Mouse (Mus musculus) yolk sac, embryonic 10.5 days (tissue): ENCODE data around the gene Gm38392.
A peak's percentile ranks its signal among the peaks of the same experiment; 100 is the strongest.
"Not testable (repeated sequence)": the region's sequence is repeated elsewhere in the genome, so short reads cannot be mapped to it uniquely, and the experiment has no call there.

ENCODE experiments used
- DNase-seq: peaks from one replicate; pipeline ENCODE4 v3.0.0-alpha.2; 2017; ENCODE audit warnings: low spot score

Gene Gm38392

GRCm38 (mm10) chr3:88287110-88287509 is at the start of gene Gm38392:
Gene Gm38392 (minus strand): TSS chr3:88287210.
- DNase-seq: no peak

DNA sequence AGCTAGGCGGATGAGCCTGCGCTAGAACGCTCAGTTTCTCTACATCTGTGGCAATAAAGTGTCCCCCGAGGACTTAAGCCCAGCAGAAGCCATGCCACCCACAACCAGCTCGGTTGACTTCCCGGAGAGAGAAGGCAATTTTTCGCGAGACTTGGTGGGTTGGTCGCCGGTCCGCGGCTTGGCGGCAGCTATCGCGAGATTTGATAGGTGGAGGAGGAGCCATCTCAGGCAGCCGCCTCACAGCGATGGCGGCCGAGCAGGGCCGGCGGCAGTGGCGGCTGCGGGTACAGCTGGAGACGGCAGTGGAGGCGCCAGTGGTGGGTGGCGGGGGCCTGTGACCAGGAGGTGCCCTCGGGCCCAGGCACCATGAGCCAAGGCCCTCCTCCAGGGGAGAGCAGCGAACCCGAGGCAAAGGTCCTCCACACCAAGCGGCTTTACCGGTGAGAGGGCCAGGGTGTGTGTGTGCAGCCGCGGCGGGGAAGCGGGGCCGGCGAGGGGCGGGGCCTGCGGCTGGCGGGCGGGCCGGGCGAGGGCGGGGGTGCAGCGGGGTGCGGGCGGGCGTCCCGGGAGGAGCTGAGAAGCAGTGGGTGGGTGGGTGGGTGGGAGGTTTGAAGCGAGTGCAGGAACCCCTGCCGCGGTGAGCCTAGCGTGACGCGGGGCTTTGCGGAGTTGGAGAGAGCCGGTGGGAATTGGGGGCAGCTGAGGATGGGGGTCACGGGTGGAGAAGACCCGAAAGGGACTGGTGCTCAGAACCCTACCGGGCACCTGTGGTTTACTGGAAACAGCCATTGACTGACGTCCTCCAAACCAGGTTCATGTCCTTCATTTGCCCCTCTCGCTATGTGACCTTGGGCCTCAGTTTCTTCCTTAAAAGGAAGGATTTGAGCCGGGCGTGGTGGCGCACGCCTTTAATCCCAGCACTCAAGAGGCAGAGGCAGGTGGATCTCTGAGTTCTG is 49.3 kb upstream of the Gm38392 start, which contains the start of the genes Tmem79 and Smg5:
TSS of gene Tmem79 (minus strand) at position 91 of the 956 bp plus-strand sequence.
TSS of gene Smg5 (plus strand) at position 203 of the 956 bp plus-strand sequence.
- peak; percentile 98 for DNase-seq

GRCm38 (mm10) chr3:88335436-88336053 is 48.5 kb upstream of the Gm38392 start:
- no peak for DNase-seq

DNA sequence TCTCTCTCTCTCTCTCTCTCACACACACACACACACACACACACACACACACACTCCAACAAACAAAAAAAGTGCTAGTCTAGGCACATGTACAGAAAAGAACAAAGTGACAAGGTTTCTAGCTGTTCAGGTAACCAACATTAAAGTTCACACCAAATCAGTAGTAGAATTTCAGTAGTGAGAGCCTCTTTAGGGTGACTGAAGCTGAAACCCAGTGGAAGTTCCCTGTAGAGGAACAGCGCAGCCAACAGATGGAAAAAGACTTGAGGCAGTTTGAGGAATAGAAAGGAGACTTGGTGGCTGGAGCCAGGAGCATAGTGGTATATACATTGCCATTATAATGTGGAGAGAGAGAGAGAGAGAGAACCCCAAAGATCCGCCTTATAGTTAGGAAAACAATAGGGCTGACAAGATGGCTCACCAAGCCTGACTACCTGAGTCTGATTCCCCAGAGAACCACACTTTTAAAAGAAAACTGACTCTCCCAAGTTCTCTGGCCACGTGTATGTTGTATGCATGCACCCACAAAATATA is 48.0 kb upstream of the Gm38392 start:
- no peak for DNase-seq

GRCm38 (mm10) chr3:88334029-88334658 is 47.1 kb upstream of the Gm38392 start:
- DNase-seq: peak; percentile 84

GRCm38 (mm10) chr3:88331282-88331681 is 44.3 kb upstream of the Gm38392 start:
- peak; percentile 21 for DNase-seq

GRCm38 (mm10) chr3:88328956-88329355 is 41.9 kb upstream of the Gm38392 start:
- DNase-seq: no peak

DNA sequence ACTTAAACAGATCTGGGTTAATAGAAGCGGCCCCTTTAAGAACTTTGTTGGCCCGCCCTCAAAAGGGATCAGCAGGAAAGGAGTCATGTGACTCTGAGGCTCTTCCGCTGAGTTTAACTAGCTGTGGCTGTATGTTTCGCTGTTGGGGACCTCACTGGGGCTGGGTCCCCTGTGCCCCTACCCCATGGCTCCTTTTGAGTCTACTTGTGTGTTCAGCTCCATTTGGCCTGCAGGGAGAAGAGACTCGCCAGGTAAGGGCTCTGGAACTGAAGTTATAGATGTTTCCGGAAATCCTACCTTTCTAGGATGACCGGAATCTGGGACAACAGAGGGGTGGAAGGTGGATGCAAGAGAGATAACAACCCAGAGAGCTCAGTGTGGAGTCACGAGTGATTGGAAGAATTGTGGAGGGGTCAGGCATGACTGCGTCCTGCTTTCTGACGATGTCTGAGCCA is 38.0 kb upstream of the Gm38392 start, which contains the start of gene Glmp:
TSS of gene Glmp (plus strand) at position 73 of the 455 bp plus-strand sequence.
- peak; percentile 69 for DNase-seq

- no peak for DNase-seq
These were observed 12.2 kb upstream of the Gm38392 start for GRCm38 (mm10) chr3:88299172-88299571.

DNA sequence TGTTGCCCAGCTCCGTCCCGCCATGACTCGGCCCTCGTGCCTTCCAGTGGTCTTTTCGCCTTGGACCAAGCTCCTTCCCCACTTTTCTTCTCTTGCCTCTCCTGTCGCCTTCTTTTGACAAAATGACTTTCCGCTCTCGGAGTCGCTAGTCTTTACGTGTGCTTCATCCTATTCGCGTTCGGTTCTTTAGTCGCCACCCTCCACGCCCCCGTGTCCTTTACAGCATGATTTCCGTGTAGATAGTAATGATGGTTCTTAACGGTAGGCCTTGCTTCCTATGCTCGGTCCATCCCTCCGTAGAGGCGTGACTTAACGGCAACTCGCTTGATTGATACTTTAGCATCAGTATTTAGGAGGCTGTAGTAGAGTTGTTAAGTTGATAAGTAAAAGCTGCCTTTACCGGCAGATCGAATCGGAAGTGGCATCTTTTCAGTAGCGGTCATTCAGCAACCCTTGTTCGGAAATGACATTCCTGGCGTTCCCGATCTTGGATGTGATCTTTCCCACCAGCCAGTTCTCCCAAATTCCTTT is 10.4 kb upstream of the Gm38392 start:
- no peak for DNase-seq

GRCm38 (mm10) chr3:88296561-88297318 is 9.7 kb upstream of the Gm38392 start, which contains the start of the genes Tsacc and Cct3:
Gene Tsacc (minus strand): TSS chr3:88296999.
Gene Cct3 (plus strand): TSS chr3:88297116.
- DNase-seq: peak; percentile 99

GRCm38 (mm10) chr3:88296110-88296560 is 9.1 kb upstream of the Gm38392 start:
- DNase-seq: no peak

DNA sequence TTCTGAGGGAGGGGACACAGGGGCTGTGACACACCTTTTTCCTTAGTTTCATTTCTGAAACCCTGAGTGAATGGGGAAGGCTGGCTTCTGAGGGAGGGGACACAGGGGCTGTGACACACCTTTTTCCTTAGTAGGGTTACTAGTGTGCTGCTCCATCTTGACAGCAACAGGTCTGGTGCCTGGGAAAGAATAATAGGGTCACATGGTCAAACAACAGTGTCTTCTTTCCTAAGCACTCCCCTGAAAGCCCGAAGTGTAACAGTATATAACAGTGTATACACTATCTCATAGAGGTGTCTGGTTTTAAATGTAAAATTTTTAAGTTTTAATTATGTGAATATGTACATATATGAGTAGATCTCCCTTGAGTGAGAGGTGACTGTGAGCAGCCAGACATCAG is 8.3 kb upstream of the Gm38392 start:
- not testable (repeated sequence) for DNase-seq

DNA sequence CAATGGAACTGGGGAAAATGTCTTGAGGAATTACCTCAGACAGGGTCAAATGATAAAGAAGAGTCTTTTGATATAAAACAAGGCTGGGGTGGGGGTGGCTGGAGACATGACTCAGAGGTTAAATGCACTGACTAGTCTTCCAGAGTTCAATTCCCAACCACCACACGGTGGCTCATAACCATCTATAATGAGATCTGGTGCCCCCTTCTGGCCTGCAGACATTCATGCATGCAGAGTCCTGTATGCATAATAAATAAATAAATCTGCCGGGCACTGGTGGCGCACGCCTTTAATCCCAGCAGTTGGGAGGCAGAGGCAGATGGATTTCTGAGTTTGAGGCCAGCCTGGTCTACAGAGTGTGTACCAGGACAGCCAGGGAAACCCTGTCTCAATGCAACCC is 5.0 kb upstream of the Gm38392 start:
- no peak for DNase-seq

DNA sequence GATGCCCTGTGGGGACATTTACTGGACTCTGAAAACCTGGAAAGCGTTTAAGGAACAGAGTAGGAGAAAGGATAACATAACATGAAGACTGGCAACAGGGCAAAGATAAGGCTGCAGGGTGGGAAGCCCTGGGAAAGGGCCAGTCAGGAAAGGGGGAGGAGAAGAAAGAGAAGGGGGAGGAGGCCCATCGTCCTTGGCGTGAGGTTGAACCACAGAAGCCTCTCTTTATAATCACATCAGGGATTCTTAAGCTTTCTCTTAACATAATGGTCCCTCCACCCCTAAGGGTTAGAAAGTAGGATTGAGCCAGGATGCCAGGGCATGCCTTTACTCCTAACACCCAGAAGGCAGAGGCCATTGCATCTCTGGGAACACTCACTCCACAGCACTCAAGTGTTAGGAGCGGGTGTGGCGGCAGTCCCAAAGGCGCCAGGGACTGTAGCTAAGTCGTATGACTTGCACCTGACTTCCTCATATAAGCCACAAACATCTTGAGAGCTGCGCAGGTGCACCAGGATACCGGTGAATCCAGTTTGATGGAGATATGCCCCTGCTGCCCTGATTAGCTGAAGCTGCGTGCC is 1.2 kb upstream of the Gm38392 start:
- DNase-seq: not testable (repeated sequence)

- DNase-seq: not testable (repeated sequence)
These were observed 1.5 kb downstream of the Gm38392 start for GRCm38 (mm10) chr3:88285565-88285895.

DNA sequence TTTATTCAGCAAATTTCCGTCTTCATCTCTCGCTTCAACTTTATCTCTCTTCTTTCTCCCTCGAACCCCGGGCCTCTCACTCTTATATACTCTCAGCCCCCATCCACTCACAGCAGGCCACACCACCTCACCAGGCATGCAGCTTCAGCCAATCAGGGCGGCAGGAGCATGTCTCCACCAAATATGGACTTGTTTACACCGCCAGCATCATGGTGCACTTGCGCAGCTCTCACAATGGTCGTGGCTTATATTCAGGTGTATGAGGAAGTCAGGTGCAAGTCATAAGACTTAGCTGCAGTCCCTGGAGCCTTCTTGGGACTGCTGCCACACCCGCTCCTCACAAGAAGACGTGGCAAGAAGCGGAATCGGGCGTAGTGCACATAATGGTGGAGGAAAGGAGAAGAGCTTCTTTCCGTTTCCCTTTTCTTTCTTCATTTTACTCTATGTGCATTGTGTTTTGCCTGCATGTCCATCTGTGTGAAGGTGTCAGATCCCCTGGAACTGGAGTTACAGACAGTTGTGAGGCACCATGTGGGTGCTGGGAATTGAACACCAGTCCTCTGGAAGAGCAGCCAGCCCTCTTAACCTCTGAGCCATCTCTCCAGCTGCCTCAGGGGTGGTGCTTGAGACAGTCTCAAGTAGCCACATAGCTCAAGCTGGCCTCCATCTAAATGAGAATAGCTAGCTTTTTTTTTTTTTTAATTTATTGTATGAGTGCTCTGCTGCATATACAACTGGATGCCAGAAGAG is 2.0 kb downstream of the Gm38392 start:
- not testable (repeated sequence) for DNase-seq

DNA sequence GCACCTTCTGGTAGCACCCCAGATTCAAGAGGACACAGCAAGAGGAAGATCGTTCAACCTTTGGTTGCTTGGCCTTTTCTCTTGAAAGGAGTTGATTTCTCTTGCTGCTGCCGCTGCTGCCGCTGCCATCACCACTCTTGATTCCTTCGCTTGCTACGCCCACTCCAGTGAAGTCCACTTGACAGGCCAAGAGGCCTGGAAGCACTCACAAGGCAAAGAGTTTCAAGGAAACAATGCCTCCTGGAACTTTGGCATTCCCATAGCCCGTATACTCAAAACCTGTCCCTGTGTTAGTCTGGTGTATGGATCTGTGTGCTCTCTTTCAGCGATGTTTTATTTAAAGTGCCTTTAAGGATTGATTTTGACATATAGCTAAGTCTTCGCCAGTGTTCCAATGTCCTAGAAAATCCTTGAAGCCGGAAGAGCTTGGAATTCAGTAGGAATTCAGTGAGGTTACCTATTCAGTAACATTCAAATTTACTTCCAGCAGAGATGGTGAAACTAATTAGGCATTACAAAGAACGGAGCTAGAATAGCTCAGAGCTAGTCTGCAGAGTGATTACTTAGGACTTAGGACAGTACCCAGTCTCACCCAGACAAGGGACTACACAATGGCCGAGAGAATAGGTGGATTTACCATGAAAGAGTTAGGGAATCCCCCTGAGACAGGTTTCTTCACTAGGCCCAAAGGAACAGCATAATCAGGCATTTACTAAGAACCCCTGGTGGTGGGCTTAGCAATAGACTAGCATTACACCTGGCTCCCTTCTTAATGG is 5.7 kb downstream of the Gm38392 start:
- not testable (repeated sequence) for DNase-seq

GRCm38 (mm10) chr3:88280035-88280434 is 7.0 kb downstream of the Gm38392 start:
- DNase-seq: no peak
